8 mouse cellular contexts compared by ENCODE assay signal in the genomic region with DNA sequence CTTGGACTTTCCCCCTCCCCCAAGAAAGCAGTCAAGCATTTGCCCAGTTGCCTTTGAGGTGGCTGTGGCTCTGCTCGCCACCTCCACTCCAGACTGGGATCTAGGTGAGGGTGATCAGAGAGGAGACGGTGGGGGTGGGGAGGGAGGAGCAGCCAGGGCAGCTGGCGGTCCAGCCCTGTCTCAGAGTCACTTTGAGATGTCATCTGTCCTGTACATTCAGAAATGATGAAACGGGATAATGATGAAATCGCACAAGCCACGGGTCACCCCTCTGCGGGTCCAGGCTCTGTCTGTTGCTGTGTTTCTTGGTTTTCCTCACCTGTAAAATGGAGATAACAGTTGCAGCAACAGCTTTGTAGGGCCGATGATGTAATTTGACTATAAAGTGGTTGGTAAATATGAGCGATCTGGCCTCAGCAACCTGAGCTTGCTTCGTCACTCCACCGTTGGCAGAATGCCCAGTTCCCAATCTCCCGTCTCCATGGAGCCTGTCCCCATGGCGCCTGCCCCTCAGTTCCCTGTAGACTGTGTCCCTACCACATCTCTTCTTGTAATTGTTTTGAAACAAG. TPM values are rescaled to one million over a fixed set of nuclear protein-coding genes. Genes with fewer than 3 reads are reported as not detected.
DNase-seq lines count a peak whose midpoint lies in the region; ATAC-seq lines count a peak whose summit lies in the region.

No protein-coding gene starts in this region.

- H3K4me3 ChIP-seq in embryonic facial prominence, embryonic 14.5 days (ENCODE audit: low read depth, low read length), result peak overlapping the region; percentile 29
- H3K4me3 ChIP-seq in heart, embryonic 12.5 days, result peak overlapping the region; percentile 35
- peak overlapping the region; percentile 26 for H3K4me3 ChIP-seq in kidney, embryonic 15.5 days (replicated peaks)
- H3K4me3 ChIP-seq in liver, embryonic 12.5 days, result peak overlapping the region; percentile 5; the same call in 1 of the 2 replicates
- H3K4me3 ChIP-seq in neural tube, embryonic 12.5 days, result peak overlapping the region; percentile 13; the same call in 1 of the 2 replicates

- H3K9me3 ChIP-seq in embryonic facial prominence, embryonic 14.5 days (ENCODE audit: control insufficient read depth, low read length), result no peaks in the 10 kb centered on the region
- H3K9me3 ChIP-seq in heart, embryonic 12.5 days (replicated peaks), result no peaks in the 10 kb centered on the region
- H3K9me3 ChIP-seq in kidney, embryonic 15.5 days (replicated peaks), result no peaks in the 10 kb centered on the region
- 0 out of 2 replicates have a peak, but pooled peaks cover 2% of the 10 kb centered on the region for H3K9me3 ChIP-seq in liver, embryonic 12.5 days (replicated peaks)
- H3K9me3 ChIP-seq in neural tube, embryonic 12.5 days, result no peaks in the 10 kb centered on the region

- H3K36me3 ChIP-seq in embryonic facial prominence, embryonic 14.5 days (ENCODE audit: control insufficient read depth, insufficient read depth, low read length), result no peaks in the 10 kb centered on the region
- H3K36me3 ChIP-seq in heart, embryonic 12.5 days, result no peaks in the 10 kb centered on the region
- H3K36me3 ChIP-seq in kidney, embryonic 15.5 days, result no peaks in the 10 kb centered on the region
- no peaks in the 10 kb centered on the region for H3K36me3 ChIP-seq in liver, embryonic 12.5 days
- no peaks in the 10 kb centered on the region for H3K36me3 ChIP-seq in neural tube, embryonic 12.5 days

- H3K4me2 ChIP-seq in embryonic facial prominence, embryonic 14.5 days (ENCODE audit: low read depth, low read length), result peak overlapping the region; percentile 56
- H3K4me2 ChIP-seq in heart, embryonic 12.5 days, result peak overlapping the region; percentile 71
- peak overlapping the region; percentile 59 for H3K4me2 ChIP-seq in kidney, embryonic 15.5 days
- peak overlapping the region; percentile 44 for H3K4me2 ChIP-seq in liver, embryonic 12.5 days
- peak overlapping the region; percentile 48 for H3K4me2 ChIP-seq in neural tube, embryonic 12.5 days (replicated peaks)

- DNase-seq in urinary bladder, postnatal 14 days (ENCODE audit: low spot score), result peak; percentile 89
- no peak for DNase-seq in urinary bladder, postnatal 10 days (ENCODE audit: low spot score)
- peak; percentile 92 for DNase-seq in embryonic facial prominence, embryonic 14.5 days (ENCODE audit: low spot score)
- peak; percentile 70 to 86 for DNase-seq in urinary bladder, postnatal 36 days (ENCODE audit: low spot score in 2 of 2)

- H3K27me3 ChIP-seq in embryonic facial prominence, embryonic 14.5 days (replicated peaks; ENCODE audit: control insufficient read depth, insufficient read depth, low read length), result no peaks in the 10 kb centered on the region
- no peaks in the 10 kb centered on the region for H3K27me3 ChIP-seq in heart, embryonic 12.5 days (replicated peaks)
- H3K27me3 ChIP-seq in kidney, embryonic 15.5 days, result no peaks in the 10 kb centered on the region
- peaks cover 38% of the 10 kb centered on the region for H3K27me3 ChIP-seq in liver, embryonic 12.5 days (replicated peaks)
- no peaks in the 10 kb centered on the region; the same call in 1 of the 2 replicates for H3K27me3 ChIP-seq in neural tube, embryonic 12.5 days (replicated peaks)

- peak; percentile 87 for ATAC-seq in embryonic facial prominence, embryonic 14.5 days (ENCODE audit: low read depth)
- ATAC-seq in heart, embryonic 12.5 days (ENCODE audit: insufficient number of reproducible peaks, low FRiP score), result peak; percentile 68
- peak; percentile 57 for ATAC-seq in kidney, embryonic 15.5 days (replicated peaks; ENCODE audit: low FRiP score)
- peak; percentile 49 for ATAC-seq in liver, embryonic 12.5 days
- peak; percentile 54 for ATAC-seq in neural tube, embryonic 12.5 days (ENCODE audit: low FRiP score, low read depth)

- H3K9ac ChIP-seq in embryonic facial prominence, embryonic 14.5 days (ENCODE audit: low read depth, low read length), result peak overlapping the region; percentile 58
- peak overlapping the region; percentile 36 for H3K9ac ChIP-seq in heart, embryonic 12.5 days
- 0 out of 2 replicates have a peak overlapping the region, but pooled peaks have one; percentile 11 for H3K9ac ChIP-seq in kidney, embryonic 15.5 days
- no peak overlapping the region for H3K9ac ChIP-seq in liver, embryonic 12.5 days
- no peak overlapping the region for H3K9ac ChIP-seq in neural tube, embryonic 12.5 days

- H3K27ac ChIP-seq in embryonic facial prominence, embryonic 14.5 days (replicated peaks; ENCODE audit: low read depth, low read length), result peak overlapping the region; percentile 78
- H3K27ac ChIP-seq in heart, embryonic 12.5 days (ENCODE audit: poor library complexity, severe bottlenecking), result peak overlapping the region; percentile 82
- H3K27ac ChIP-seq in kidney, embryonic 15.5 days, result peak overlapping the region; percentile 72
- H3K27ac ChIP-seq in liver, embryonic 12.5 days, result no peak overlapping the region
- H3K27ac ChIP-seq in neural tube, embryonic 12.5 days, result no peak overlapping the region

- WGBS in embryonic facial prominence, embryonic 14.5 days, result 37% methylated on average over 13 of the region's 13 CpGs
- WGBS in heart, embryonic 12.5 days, result 22% methylated on average over 13 of the region's 13 CpGs
- WGBS in kidney, embryonic 15.5 days, result 34% methylated on average over 13 of the region's 13 CpGs
- 45% methylated on average over 13 of the region's 13 CpGs for WGBS in liver, embryonic 12.5 days (ENCODE audit: insufficient replicate concordance)
- 54% methylated on average over 13 of the region's 13 CpGs for WGBS in neural tube, embryonic 12.5 days

- peaks cover 18% of the 10 kb centered on the region for H3K4me1 ChIP-seq in embryonic facial prominence, embryonic 14.5 days (ENCODE audit: control insufficient read depth, insufficient read depth, low read length)
- peaks cover 26% of the 10 kb centered on the region for H3K4me1 ChIP-seq in heart, embryonic 12.5 days (replicated peaks)
- peaks cover 26% of the 10 kb centered on the region for H3K4me1 ChIP-seq in kidney, embryonic 15.5 days
- H3K4me1 ChIP-seq in liver, embryonic 12.5 days, result peaks cover 18% of the 10 kb centered on the region
- peaks cover 17% of the 10 kb centered on the region for H3K4me1 ChIP-seq in neural tube, embryonic 12.5 days

RNA-seq across cellular contexts. Expression of a gene that starts 8.1 kb away (rescaled TPM):
- polyA plus RNA-seq in embryonic facial prominence, embryonic 14.5 days (2014; fragmentation: Nextera tagmentation; extraction: Ambion mirVana), result 8.7 and 9.2 TPM in 2 replicates
- 23.9 and 25.7 TPM in 2 replicates for polyA plus RNA-seq in heart, embryonic 12.5 days (2016; fragmentation: Nextera tagmentation; extraction: Ambion mirVana)
- 31.0 and 36.3 TPM in 2 replicates for polyA plus RNA-seq in kidney, embryonic 15.5 days (2015; fragmentation: Nextera tagmentation; extraction: Ambion mirVana)
- 5.4 and 6.9 TPM in 2 replicates for polyA plus RNA-seq in liver, embryonic 12.5 days (2016; fragmentation: Nextera tagmentation; extraction: Ambion mirVana)
- polyA plus RNA-seq in neural tube, embryonic 12.5 days (2016; fragmentation: Nextera tagmentation; extraction: Ambion mirVana), result 75.7 and 78.9 TPM in 2 replicates

RNA-seq across cellular contexts. Expression of a gene that starts 59.1 kb away (rescaled TPM):
- polyA plus RNA-seq in embryonic facial prominence, embryonic 14.5 days (2014; fragmentation: Nextera tagmentation; extraction: Ambion mirVana), result 36.5 and 37.8 TPM in 2 replicates
- polyA plus RNA-seq in heart, embryonic 12.5 days (2016; fragmentation: Nextera tagmentation; extraction: Ambion mirVana), result 33.2 and 33.8 TPM in 2 replicates
- 48.7 and 50.6 TPM in 2 replicates for polyA plus RNA-seq in kidney, embryonic 15.5 days (2015; fragmentation: Nextera tagmentation; extraction: Ambion mirVana)
- polyA plus RNA-seq in liver, embryonic 12.5 days (2016; fragmentation: Nextera tagmentation; extraction: Ambion mirVana), result 22.6 and 23.4 TPM in 2 replicates
- polyA plus RNA-seq in neural tube, embryonic 12.5 days (2016; fragmentation: Nextera tagmentation; extraction: Ambion mirVana), result 36.8 and 37.0 TPM in 2 replicates

RNA-seq across cellular contexts. Expression of a gene that starts 59.4 kb away (rescaled TPM):
- polyA plus RNA-seq in embryonic facial prominence, embryonic 14.5 days (2014; fragmentation: Nextera tagmentation; extraction: Ambion mirVana), result 96.2 and 101 TPM in 2 replicates
- 79.4 and 84.7 TPM in 2 replicates for polyA plus RNA-seq in heart, embryonic 12.5 days (2016; fragmentation: Nextera tagmentation; extraction: Ambion mirVana)
- polyA plus RNA-seq in kidney, embryonic 15.5 days (2015; fragmentation: Nextera tagmentation; extraction: Ambion mirVana), result 102 and 107 TPM in 2 replicates
- polyA plus RNA-seq in liver, embryonic 12.5 days (2016; fragmentation: Nextera tagmentation; extraction: Ambion mirVana), result 55.3 and 63.1 TPM in 2 replicates
- 116 and 122 TPM in 2 replicates for polyA plus RNA-seq in neural tube, embryonic 12.5 days (2016; fragmentation: Nextera tagmentation; extraction: Ambion mirVana)

Comparison
In these comparisons a context has a peak if more than half of its experiments do, and no peak if none do; other contexts are left out.
1. H3K27ac ChIP-seq: peak in embryonic facial prominence, embryonic 14.5 days (single experiment), heart, embryonic 12.5 days (single experiment) and kidney, embryonic 15.5 days (single experiment); none in liver, embryonic 12.5 days (single experiment) and neural tube, embryonic 12.5 days (single experiment).
2. H3K9ac ChIP-seq: peak in embryonic facial prominence, embryonic 14.5 days (single experiment), heart, embryonic 12.5 days (single experiment) and kidney, embryonic 15.5 days (single experiment); none in liver, embryonic 12.5 days (single experiment) and neural tube, embryonic 12.5 days (single experiment).
3. Peak in every context shown above with its lines, with median percentiles within 50 percentile points of each other: ATAC-seq, H3K4me2 ChIP-seq and H3K4me3 ChIP-seq.